Mouse (Mus musculus) stomach, postnatal 0 days (tissue): ENCODE measurements around the gene Chd5. TPM values are rescaled to one million over a fixed set of nuclear protein-coding genes. Genes with fewer than 3 reads are reported as not detected.
A peak's percentile ranks its signal among the peaks of the same experiment; 100 is the strongest.

Experiments
- ATAC-seq: fragments of 200-750 bp; cut with Nextera tagmentation; 2 replicates; pipeline ENCODE4 v1.8.0; 2017; ENCODE audit not compliant: low FRiP score, low TSS enrichment
- DNase-seq: peaks from one replicate; pipeline ENCODE4 v3.0.0-alpha.2; 2016; ENCODE audit warnings: low spot score
- H3K27ac ChIP-seq: fragments of 300-500 bp; sonication (generic); replicated peaks from 2 replicates; pipeline ENCODE4 v1.5.1; 2014; ENCODE audit warnings: mild to moderate bottlenecking, control low read depth
- H3K27me3 ChIP-seq: fragments of 300-500 bp; sonication (generic); 2 replicates; pipeline ENCODE4 v1.6.1; 2014; ENCODE audit warnings: low read length; ENCODE audit not compliant: control insufficient read depth, insufficient read depth
- H3K36me3 ChIP-seq: fragments of 300-500 bp; sonication (generic); 2 replicates; pipeline ENCODE4 v1.6.1; 2014; ENCODE audit warnings: low read length, mixed read lengths; ENCODE audit not compliant: control insufficient read depth, insufficient read depth
- H3K4me1 ChIP-seq: fragments of 300-500 bp; sonication (generic); replicated peaks from 2 replicates; pipeline ENCODE4 v1.6.1; 2014; ENCODE audit warnings: antibody characterized with exemption; ENCODE audit not compliant: control insufficient read depth, insufficient read depth
- H3K4me2 ChIP-seq: fragments of 300-500 bp; sonication (generic); replicated peaks from 2 replicates; pipeline ENCODE4 v1.6.1; 2014; ENCODE audit warnings: low read depth, mild to moderate bottlenecking, control low read depth, moderate library complexity
- H3K4me3 ChIP-seq: fragments of 300-500 bp; sonication (generic); 2 replicates; pipeline ENCODE4 v1.5.1; 2014; ENCODE audit warnings: low read depth, low read length, control low read depth
- H3K9ac ChIP-seq: fragments of 300-500 bp; sonication (generic); 2 replicates; pipeline ENCODE4 v1.6.1; 2014; ENCODE audit warnings: mild to moderate bottlenecking, low read length, control low read depth, mixed read lengths
- H3K9me3 ChIP-seq: fragments of 300-500 bp; sonication (generic); 2 replicates; pipeline ENCODE4 v1.6.1; 2016; ENCODE audit warnings: low read length; ENCODE audit not compliant: control insufficient read depth
- CTCF ChIP-seq: IDR thresholded peaks from 2 replicates; pipeline ENCODE4 v1.5.1; 2016; ENCODE audit warnings: antibody characterized with exemption, low read depth, mild to moderate bottlenecking, moderate library complexity
- EP300 ChIP-seq: optimal IDR thresholded peaks from 2 replicates; pipeline ENCODE3; 2016; ENCODE audit warnings: antibody characterized with exemption
- WGBS: fragments of 180-500 bp; shearing (Covaris S2); extraction: QIAGEN DNeasy Blood & Tissue Kit; methylation state at CpG from one replicate; pipeline ENCODE4 v1.1.7; 2014; 5-methylcytosine and 5-hydroxymethylcytosine counted together
- polyA plus RNA-seq: library from polyadenylated mRNA; unstranded; fragments of >200 nt; fragmentation: Nextera tagmentation; extraction: Ambion mirVana; gene quantifications from 2 replicates; pipeline ENCODE4 v1.2.1, GENCODE M21; 2015

The Chd5 gene
- polyA plus RNA-seq, result 1.3 and 1.9 TPM in 2 replicates

GRCm38 (mm10) chr4:152338419-152339292, at the start of gene Chd5:
Gene Chd5 (plus strand): TSS chr4:152338651.
- H3K9me3 ChIP-seq, result no peaks in the 10 kb centered on the region
- peak within 1 kb of the TSS; percentile 48 for H3K4me3 ChIP-seq
- no peak within 1 kb of the TSS for H3K27ac ChIP-seq
- DNase-seq (no peak), ATAC-seq (0 out of 2 replicates have a peak, but pooled peaks have one; percentile 22)
- peaks cover under 1% of the 10 kb centered on the region; the same call in 1 of the 2 replicates for H3K36me3 ChIP-seq
- H3K27me3 ChIP-seq, result no peaks in the 10 kb centered on the region; the same call in 1 of the 2 replicates
- WGBS, result 1% methylated on average over 70 of the region's 120 CpGs
- H3K4me1 ChIP-seq, result no peaks in the 10 kb centered on the region
- H3K4me2 ChIP-seq, result peak within 1 kb of the TSS; percentile 86
- TF ChIP-seq EP300, result no peak
- TF ChIP-seq CTCF, result no peak
- peak within 1 kb of the TSS; percentile 47; the same call in 1 of the 2 replicates for H3K9ac ChIP-seq

DNA sequence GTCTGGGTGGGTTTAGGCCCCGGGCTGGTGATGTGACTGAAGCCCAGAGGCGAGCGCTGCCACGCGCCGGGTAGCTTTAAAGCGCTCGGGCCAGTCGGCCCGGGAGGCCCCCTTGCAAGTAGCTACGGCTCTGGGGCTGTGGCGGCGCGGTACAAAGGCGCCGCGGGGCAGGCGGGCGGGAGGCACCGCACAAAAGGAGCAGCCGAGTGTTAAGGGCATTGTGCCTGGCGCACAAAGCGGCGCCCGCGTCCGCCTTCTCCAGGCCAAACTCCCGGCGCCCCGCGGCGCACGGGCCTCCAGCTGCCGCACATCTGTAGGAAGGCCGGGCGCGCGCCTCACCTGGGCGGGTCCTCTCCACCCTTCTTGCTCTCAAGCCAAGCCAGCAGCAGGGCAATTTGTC, 48.1 kb upstream of the Chd5 start:
- Histone ChIP-seq H3K36me3 (no peaks in the 10 kb centered on the region), H3K9me3 (no peaks in the 10 kb centered on the region), H3K4me2 (peak overlapping the region; percentile 41; the same call in 1 of the 2 replicates), H3K9ac (no peak overlapping the region), H3K27me3 (peaks cover 25% of the 10 kb centered on the region; the same call in 1 of the 2 replicates), H3K4me3 (peak overlapping the region; percentile 10; the same call in 1 of the 2 replicates), H3K27ac (no peak overlapping the region), H3K4me1 (no peaks in the 10 kb centered on the region; the same call in 1 of the 2 replicates)
- no peak for ATAC-seq
- WGBS, result 2% methylated on average over 26 of the region's 39 CpGs
- TF ChIP-seq EP300, result no peak
- no peak for TF ChIP-seq CTCF
- DNase-seq, result peak; percentile 32

GRCm38 (mm10) chr4:152290991-152291390, 47.5 kb upstream of the Chd5 start:
- no peak overlapping the region for H3K4me3 ChIP-seq
- H3K36me3 ChIP-seq, result no peaks in the 10 kb centered on the region
- H3K27ac ChIP-seq, result no peak overlapping the region
- H3K9me3 ChIP-seq, result no peaks in the 10 kb centered on the region
- H3K9ac ChIP-seq, result no peak overlapping the region
- no peak overlapping the region for H3K4me2 ChIP-seq
- ATAC-seq, result no peak
- peaks cover 25% of the 10 kb centered on the region; the same call in 1 of the 2 replicates for H3K27me3 ChIP-seq
- WGBS, result 34% methylated on average over 11 of the region's 11 CpGs
- no peak for DNase-seq
- TF ChIP-seq EP300 (no peak), CTCF (no peak)
- H3K4me1 ChIP-seq, result no peaks in the 10 kb centered on the region; the same call in 1 of the 2 replicates

DNA sequence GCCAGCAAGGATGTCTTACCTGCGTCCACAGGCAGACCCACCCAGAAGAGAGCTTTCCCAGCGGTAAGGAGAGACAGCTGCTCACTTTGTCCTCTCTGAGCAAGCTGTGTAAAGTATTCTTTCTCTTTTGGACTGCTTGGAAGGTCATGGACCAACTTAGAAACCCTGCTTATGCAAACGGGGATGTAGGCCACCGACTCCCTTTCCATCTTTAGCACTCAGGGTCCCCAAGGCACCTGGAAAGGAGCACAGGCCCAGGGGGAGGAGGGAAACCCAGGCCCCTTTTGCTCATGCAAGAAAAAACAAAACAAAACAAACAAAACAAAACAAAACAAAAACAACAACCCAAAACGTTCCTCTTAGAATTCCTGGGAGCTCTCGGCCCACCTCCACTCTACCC, 46.9 kb upstream of the Chd5 start, which contains the start of gene Hes3:
Hes3 (minus strand) TSS at position 101 of the 400 bp plus-strand sequence.
- Histone ChIP-seq H3K4me2 (peak within 1 kb of the TSS; percentile 41; the same call in 1 of the 2 replicates), H3K4me1 (no peaks in the 10 kb centered on the region; the same call in 1 of the 2 replicates), H3K4me3 (peak within 1 kb of the TSS; percentile 10; the same call in 1 of the 2 replicates), H3K36me3 (no peaks in the 10 kb centered on the region), H3K9ac (no peak within 1 kb of the TSS), H3K27ac (no peak within 1 kb of the TSS), H3K27me3 (peaks cover 19% of the 10 kb centered on the region; the same call in 1 of the 2 replicates), H3K9me3 (no peaks in the 10 kb centered on the region)
- DNase-seq, result no peak
- no peak for ATAC-seq
- TF ChIP-seq EP300, result no peak
- 25% methylated on average over 6 of the region's 6 CpGs for WGBS

DNA sequence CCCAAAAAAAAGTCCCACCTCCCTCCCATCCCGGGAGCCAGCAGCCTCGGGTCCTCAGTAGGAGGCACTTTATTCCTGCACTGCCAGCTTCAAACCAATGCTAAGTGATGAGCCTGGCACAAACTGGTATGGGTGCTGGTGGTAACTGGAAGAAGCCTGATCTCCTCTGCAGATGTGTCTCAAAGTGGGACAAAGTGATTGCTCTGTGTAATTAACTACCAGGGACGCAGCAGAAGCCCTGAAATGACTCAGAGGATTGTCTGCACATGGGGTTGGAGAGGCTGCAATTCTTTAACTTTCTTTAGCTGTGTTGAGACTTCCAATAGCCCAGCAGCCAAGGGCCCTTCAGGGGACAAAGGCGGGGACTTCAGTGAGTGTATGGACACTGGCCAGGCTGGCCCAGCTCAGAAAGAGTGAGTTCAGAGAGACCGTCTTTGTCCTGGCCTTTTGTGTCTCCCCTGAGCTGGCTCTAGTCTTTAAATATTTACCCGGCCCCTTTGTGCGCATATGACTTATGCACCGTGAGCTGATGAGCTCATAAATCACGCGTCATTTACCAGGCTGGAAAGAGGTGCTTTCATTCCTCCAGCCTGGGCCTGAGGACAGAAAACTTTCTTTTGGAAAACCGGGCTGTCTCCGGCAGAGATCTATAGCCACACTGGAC, 46.2 kb upstream of the Chd5 start:
- H3K27me3 ChIP-seq, result peaks cover 13% of the 10 kb centered on the region; the same call in 1 of the 2 replicates
- H3K36me3 ChIP-seq, result no peaks in the 10 kb centered on the region
- H3K9ac ChIP-seq, result no peak overlapping the region
- H3K27ac ChIP-seq, result no peak overlapping the region
- no peaks in the 10 kb centered on the region for H3K9me3 ChIP-seq
- DNase-seq, result no peak
- WGBS, result 13% methylated on average over 12 of the region's 12 CpGs
- ATAC-seq, result no peak
- no peak overlapping the region for H3K4me3 ChIP-seq
- TF ChIP-seq EP300, result no peak
- TF ChIP-seq CTCF, result no peak
- H3K4me2 ChIP-seq, result no peak overlapping the region
- H3K4me1 ChIP-seq, result no peaks in the 10 kb centered on the region; the same call in 1 of the 2 replicates
